Mouse (Mus musculus) mouse trophoblast stem cell (cell line): ENCODE measurements around the gene Acp6.
"Not testable (repeated sequence)": the region's sequence is repeated elsewhere in the genome, so short reads cannot be mapped to it uniquely, and the experiment has no call there.

Experiments used
- in situ Hi-C, 2 experiments: fragments of 300-500 bp; cut with MseI, MboI; formaldehyde crosslinking; loops; 2 replicates in 1 of 2; 3 replicates in 1 of 2; pipeline ENCODE4 v1.15.1; 2025

The Acp6 gene

GRCm38 (mm10) chr3:97158611-97159508 is at the start of gene Acp6:
Gene Acp6 (plus strand): TSS chr3:97158777.
- in situ Hi-C loops, result no loop called here

- in situ Hi-C loops, result no loop called here
Observed at GRCm38 (mm10) chr3:97117511-97117910, 41.1 kb upstream of the Acp6 start.

GRCm38 (mm10) chr3:97118313-97118712 is 40.3 kb upstream of the Acp6 start:
- in situ Hi-C loops, result no loop called here

GRCm38 (mm10) chr3:97124193-97124592 is 34.4 kb upstream of the Acp6 start:
- in situ Hi-C loops, result no loop called here

GRCm38 (mm10) chr3:97129410-97129809 is 29.2 kb upstream of the Acp6 start:
- in situ Hi-C loops, result no loop called here

- in situ Hi-C loops, result not testable (repeated sequence)
Observed at GRCm38 (mm10) chr3:97137666-97138065, 20.9 kb upstream of the Acp6 start.

- in situ Hi-C loops, result no loop called here
Observed at GRCm38 (mm10) chr3:97151092-97151491, 7.5 kb upstream of the Acp6 start.

- in situ Hi-C loops, result no loop called here
Observed at GRCm38 (mm10) chr3:97156431-97156830, 2.1 kb upstream of the Acp6 start.

- in situ Hi-C loops, result no loop called here
Observed at GRCm38 (mm10) chr3:97157308-97157707, 1.3 kb upstream of the Acp6 start.

- in situ Hi-C loops, result no loop called here
Observed at GRCm38 (mm10) chr3:97157958-97158599, 498 bp upstream of the Acp6 start.

GRCm38 (mm10) chr3:97159509-97159850 is 903 bp downstream of the Acp6 start:
- in situ Hi-C loops, result no loop called here

- in situ Hi-C loops, result no loop called here
Observed at GRCm38 (mm10) chr3:97159986-97160385, 1.4 kb downstream of the Acp6 start.

GRCm38 (mm10) chr3:97160908-97161307 is 2.3 kb downstream of the Acp6 start:
- in situ Hi-C loops, result no loop called here

- in situ Hi-C loops, result no loop called here
Observed at GRCm38 (mm10) chr3:97161773-97162172, 3.2 kb downstream of the Acp6 start.

- in situ Hi-C loops, result no loop called here
Observed at GRCm38 (mm10) chr3:97164477-97164876, 5.9 kb downstream of the Acp6 start.

- in situ Hi-C loops, result no loop called here
Observed at GRCm38 (mm10) chr3:97167126-97167525, 8.5 kb downstream of the Acp6 start.

- in situ Hi-C loops, result loop anchor here in 1 of 2 experiments (10.0 kb wide), 1 partner anchor 87 kb away; no protein-coding TSS in a partner anchor
Observed at GRCm38 (mm10) chr3:97171531-97171930, 13.0 kb downstream of the Acp6 start.

GRCm38 (mm10) chr3:97172231-97172630 is 13.7 kb downstream of the Acp6 start:
- in situ Hi-C loops, result loop anchor here in 1 of 2 experiments (10.0 kb wide), 1 partner anchor 87 kb away; no protein-coding TSS in a partner anchor

- in situ Hi-C loops, result loop anchor here in 1 of 2 experiments (10.0 kb wide), 1 partner anchor 88 kb away; no protein-coding TSS in a partner anchor
Observed at GRCm38 (mm10) chr3:97172632-97173031, 14.1 kb downstream of the Acp6 start.

GRCm38 (mm10) chr3:97178885-97179284 is 20.3 kb downstream of the Acp6 start:
- in situ Hi-C loops, result loop anchor here in 1 of 2 experiments (10.0 kb wide), 1 partner anchor 94 kb away; no protein-coding TSS in a partner anchor

GRCm38 (mm10) chr3:97180527-97180926 is 21.9 kb downstream of the Acp6 start:
- in situ Hi-C loops, result loop anchor here in 1 of 2 experiments (10.0 kb wide), 1 partner anchor 246 kb away; no protein-coding TSS in a partner anchor

GRCm38 (mm10) chr3:97183810-97184209 is 25.2 kb downstream of the Acp6 start:
- in situ Hi-C loops, result loop anchor here in 1 of 2 experiments (10.0 kb wide), 1 partner anchor 249 kb away; no protein-coding TSS in a partner anchor
